Mouse (Mus musculus) small intestine, adult 2 months (tissue): Measurements from ENCODE around the gene Terf2. TPM values are rescaled to one million over a fixed set of nuclear protein-coding genes. Genes with fewer than 3 reads are reported as not detected.
"Not testable (repeated sequence)": the region's sequence is repeated elsewhere in the genome, so short reads cannot be mapped to it uniquely, and the experiment has no call there.

Experiments
- H3K27ac ChIP-seq: fragments of 200-500 bp; 2 replicates; pipeline ENCODE4 v1.5.1; 2012; ENCODE audit warnings: low read depth, low read length, control low read depth, inconsistent platforms; ENCODE audit not compliant: insufficient read depth
- H3K27me3 ChIP-seq: fragments of 200-500 bp; 2 replicates; pipeline ENCODE4 v1.6.1; 2012; ENCODE audit warnings: mild to moderate bottlenecking, moderate library complexity, low read length, inconsistent platforms; ENCODE audit not compliant: control insufficient read depth, insufficient read depth
- H3K36me3 ChIP-seq: fragments of 200-500 bp; 2 replicates; pipeline ENCODE4 v1.6.1; 2012; ENCODE audit warnings: mild to moderate bottlenecking, low read length, control low read depth, inconsistent platforms; ENCODE audit not compliant: control insufficient read depth, insufficient read depth
- H3K4me1 ChIP-seq: fragments of 200-500 bp; 2 replicates; pipeline ENCODE4 v1.6.1; 2012; ENCODE audit warnings: low read length, inconsistent platforms, mixed read lengths; ENCODE audit not compliant: control insufficient read depth, insufficient read depth, insufficient read length
- H3K4me3 ChIP-seq: fragments of 200-500 bp; 2 replicates; pipeline ENCODE4 v1.5.1; 2012; ENCODE audit warnings: low read depth, mild to moderate bottlenecking, control low read depth, inconsistent platforms, low read length, moderate library complexity
- CTCF ChIP-seq: fragments of 200-500 bp; IDR thresholded peaks from 2 replicates; pipeline ENCODE4 v1.5.1; 2012; ENCODE audit warnings: low read depth, mild to moderate bottlenecking, control low read depth, inconsistent platforms, low read length, moderate library complexity, mixed read lengths; ENCODE audit not compliant: insufficient replicate concordance, insufficient read length; ENCODE audit errors: extremely low read depth
- POLR2A ChIP-seq: fragments of 200-500 bp; IDR thresholded peaks from 2 replicates; pipeline ENCODE4 v1.6.1; 2012; ENCODE audit warnings: low read depth, mild to moderate bottlenecking, control low read depth, inconsistent platforms, low read length, moderate library complexity
- WGBS: fragments of 180-500 bp; shearing (Covaris S2); methylation state at CpG from one replicate; pipeline ENCODE4 v1.1.7; 2018; 5-methylcytosine and 5-hydroxymethylcytosine counted together
- polyA plus RNA-seq: library from polyadenylated mRNA; depleted of rRNA; stranded (reverse); fragments of >200 nt; gene quantifications from 2 replicates; pipeline ENCODE4 v1.2.3, GENCODE M21; 2012

Terf2 gene
- polyA plus RNA-seq, 1 experiment: 4.5 TPM

DNA sequence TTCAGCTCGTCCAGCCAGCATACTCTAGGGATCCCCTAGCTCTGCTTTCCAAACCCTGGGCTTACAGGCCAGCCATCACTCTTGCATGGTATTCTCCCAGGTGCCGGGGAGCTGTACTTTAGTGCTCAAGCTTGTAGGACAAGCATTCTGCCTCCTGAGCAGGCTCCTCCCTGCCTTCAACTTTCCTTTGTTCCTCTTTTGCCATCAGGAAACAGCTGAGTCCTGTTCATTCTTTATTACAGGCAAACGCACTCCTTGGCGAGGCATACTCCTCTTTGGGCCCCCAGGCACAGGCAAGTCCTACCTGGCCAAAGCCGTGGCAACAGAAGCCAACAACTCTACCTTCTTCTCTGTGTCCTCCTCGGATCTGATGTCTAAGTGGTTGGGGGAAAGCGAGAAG is 55.7 kb downstream of the Terf2 start:
- Histone ChIP-seq H3K4me3 (no peak overlapping the region), H3K36me3 (peaks cover 69% of the 10 kb centered on the region), H3K4me1 (no peaks in the 10 kb centered on the region), H3K27ac (no peak overlapping the region), H3K27me3 (no peaks in the 10 kb centered on the region)
- 75% methylated on average over 7 of the region's 7 CpGs for whole genome bisulfite sequencing
- no peak for TF ChIP-seq POLR2A
- no peak for TF ChIP-seq CTCF

DNA sequence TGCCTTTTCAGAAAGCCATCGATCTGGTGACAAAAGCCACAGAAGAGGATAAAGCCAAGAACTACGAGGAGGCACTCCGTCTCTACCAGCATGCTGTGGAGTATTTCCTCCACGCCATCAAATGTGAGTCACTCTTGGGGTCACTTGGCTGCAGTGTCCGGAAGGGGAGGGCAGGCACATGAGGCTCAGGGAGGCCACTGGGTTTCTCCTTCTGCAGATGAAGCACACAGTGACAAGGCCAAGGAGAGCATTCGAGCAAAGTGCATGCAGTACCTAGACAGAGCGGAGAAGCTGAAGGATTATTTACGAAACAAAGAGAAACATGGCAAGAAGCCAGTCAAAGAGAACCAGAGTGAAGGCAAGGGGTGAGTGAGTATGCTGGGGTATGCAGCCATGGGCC is 59.7 kb downstream of the Terf2 start:
- no peak overlapping the region for H3K4me3 ChIP-seq
- WGBS: 70% methylated on average over 8 of the region's 8 CpGs
- H3K27me3 ChIP-seq: no peaks in the 10 kb centered on the region
- H3K27ac ChIP-seq: no peak overlapping the region
- peaks cover 30% of the 10 kb centered on the region for H3K36me3 ChIP-seq
- TF ChIP-seq POLR2A: no peak
- TF ChIP-seq CTCF: no peak
- H3K4me1 ChIP-seq: peaks cover 2% of the 10 kb centered on the region; the same call in 1 of the 2 replicates

DNA sequence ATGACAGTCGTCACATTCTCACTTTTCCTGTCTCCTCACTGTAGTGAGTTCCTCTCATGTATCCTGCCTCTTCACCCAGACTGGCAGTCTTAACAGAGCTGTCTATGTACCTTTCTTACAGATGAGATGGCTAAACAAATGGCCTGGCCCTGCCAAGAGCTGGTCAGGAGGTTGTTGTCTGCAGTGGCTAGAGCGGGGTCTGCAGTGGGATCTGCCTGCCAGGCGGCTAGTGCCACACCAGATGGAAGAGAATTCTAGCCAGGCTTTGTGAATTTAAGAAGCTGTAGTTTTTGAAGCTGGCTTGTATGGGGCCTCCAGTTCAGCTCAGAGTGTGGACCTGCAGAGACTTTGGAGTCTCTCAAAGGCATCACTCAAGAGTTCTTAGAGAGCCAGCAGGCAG is 60.7 kb downstream of the Terf2 start:
- Histone ChIP-seq H3K36me3 (peaks cover 23% of the 10 kb centered on the region), H3K4me1 (peaks cover 2% of the 10 kb centered on the region), H3K4me3 (no peak overlapping the region), H3K27me3 (no peaks in the 10 kb centered on the region), H3K27ac (no peak overlapping the region)
- TF ChIP-seq POLR2A (no peak), CTCF (no peak)
- 95% methylated on average over 3 of the region's 3 CpGs for WGBS

DNA sequence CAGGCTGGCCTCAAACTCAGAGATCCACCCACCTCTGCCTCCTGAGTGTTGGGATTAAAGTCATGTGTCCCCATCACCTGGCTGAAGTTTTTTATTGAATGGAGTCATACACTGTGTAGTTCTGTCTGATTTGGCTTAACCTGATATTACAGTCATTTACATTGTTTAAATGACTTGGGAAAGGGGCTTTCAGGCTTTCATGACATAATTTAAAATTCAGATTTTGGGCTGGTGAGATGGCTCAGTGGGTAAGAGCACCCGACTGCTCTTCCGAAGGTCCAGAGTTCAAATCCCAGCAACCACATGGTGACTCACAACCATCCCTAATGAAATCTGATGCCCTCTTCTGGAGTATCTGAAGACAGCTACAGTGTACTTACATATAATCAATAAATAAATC is 62.7 kb downstream of the Terf2 start:
- not testable (repeated sequence) for H3K4me3 ChIP-seq, H3K27ac ChIP-seq, H3K4me1 ChIP-seq, H3K27me3 ChIP-seq, H3K36me3 ChIP-seq
- WGBS: 74% methylated on average over 2 of the region's 2 CpGs

DNA sequence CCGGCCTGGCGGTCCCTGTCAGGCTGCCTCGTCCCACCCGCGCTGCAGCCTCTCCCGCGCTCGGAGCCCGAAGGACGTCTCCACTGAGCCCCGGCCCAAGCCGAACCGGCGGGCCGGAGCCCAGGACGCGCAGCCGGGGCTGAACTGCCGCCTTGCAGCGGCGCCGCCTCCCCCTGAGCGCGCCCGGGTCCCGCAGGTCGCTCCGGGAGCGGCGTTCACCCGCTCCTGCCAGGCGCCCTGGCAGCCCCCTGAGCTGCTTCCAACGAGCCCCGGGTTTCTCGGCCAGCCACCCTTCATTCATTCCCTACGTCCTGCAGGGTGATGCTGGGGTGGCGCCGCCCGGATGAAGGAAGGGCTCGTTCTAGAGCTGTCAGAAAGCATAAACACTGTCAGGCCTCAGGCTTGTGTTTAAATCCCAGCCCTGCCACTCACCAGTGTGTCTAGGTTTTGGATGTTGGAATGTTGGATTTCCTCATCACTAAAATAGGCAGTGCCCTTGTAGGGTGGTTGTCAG is 64.7 kb downstream of the Terf2 start:
- under 1% methylated on average over 40 of the region's 40 CpGs for WGBS
- Histone ChIP-seq H3K4me1 (peaks cover 2% of the 10 kb centered on the region), H3K27me3 (no peaks in the 10 kb centered on the region), H3K27ac (peak overlapping the region; percentile 17), H3K4me3 (peak overlapping the region; percentile 95), H3K36me3 (peaks cover 2% of the 10 kb centered on the region)
- no peak for TF ChIP-seq POLR2A
- no peak for TF ChIP-seq CTCF

DNA sequence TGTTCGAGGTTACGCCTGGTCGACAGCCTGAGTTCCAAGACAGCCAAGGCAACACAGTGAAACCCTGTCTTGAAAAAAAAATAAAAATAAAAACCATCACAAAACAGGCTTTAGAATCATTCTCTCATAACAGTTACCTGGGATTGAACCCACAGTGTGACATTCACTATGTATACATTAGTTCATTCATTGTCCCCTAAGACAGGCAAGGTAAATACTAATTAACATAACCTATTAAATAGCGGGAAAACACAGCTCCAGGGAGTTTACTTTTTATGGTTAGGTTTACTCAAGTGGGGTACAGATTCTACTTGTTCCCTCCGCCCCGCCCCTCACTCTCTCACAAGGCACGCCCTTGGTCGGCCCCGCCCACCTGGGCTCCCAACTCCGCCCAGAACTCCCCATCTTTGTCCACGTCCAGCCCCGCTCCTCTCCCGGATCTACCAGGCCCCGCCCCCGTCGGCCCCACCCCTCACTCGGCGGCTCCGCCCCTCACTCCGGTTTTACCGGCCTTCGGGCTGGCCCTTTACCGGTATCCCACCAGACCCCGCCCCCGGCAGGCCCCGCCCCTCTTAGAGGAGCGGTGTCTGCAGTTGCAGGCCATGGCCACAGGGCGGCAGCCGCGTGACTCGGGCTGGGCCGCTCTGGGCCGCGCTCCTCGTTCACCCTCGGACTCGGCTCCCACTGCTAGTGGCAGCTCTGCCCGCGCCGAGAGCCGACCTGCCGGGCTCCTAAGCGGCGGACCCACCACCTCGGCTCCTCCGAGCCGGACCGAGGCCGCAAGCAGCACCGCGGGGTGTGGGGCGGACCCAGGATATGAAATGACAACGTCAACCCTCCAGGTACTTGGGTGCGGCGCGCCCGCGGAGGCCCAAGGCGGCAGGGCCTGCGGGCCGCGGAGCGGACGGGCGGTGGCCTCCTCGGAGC is 65.4 kb downstream of the Terf2 start, which contains the start of gene Vps4a:
TSS of gene Vps4a (plus strand) at position 573 of the 927 bp plus-strand sequence.
- Histone ChIP-seq H3K4me3 (peak within 1 kb of the TSS; percentile 95), H3K4me1 (peaks cover 2% of the 10 kb centered on the region), H3K27me3 (no peaks in the 10 kb centered on the region), H3K27ac (peak within 1 kb of the TSS; percentile 17), H3K36me3 (no peaks in the 10 kb centered on the region)
- TF ChIP-seq POLR2A (peak; percentile 76; the same call in 1 of the 2 replicates), CTCF (peak; percentile 67)
- WGBS: 4% methylated on average over 66 of the region's 66 CpGs

DNA sequence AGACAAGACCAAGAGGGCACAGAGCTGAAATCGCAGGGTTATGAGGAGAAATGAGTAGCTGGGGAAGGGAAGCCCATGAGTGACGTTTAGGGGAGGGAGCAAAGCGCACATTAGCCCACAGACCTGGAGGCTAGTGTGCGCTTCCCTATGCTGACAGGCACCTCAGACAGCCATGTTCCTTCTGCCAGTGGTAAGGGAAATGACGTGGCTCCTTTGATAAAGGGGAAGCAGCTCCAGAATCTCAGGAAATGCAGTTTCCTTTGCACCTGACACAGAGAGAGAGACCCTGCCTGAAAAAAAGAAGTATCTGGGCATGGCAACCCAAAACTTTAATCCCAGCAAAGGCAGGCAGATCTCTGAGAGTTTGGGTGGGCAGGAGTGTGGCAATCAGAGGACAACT is 66.3 kb downstream of the Terf2 start:
- H3K27ac ChIP-seq: no peak overlapping the region
- no peaks in the 10 kb centered on the region for H3K36me3 ChIP-seq
- peaks cover 2% of the 10 kb centered on the region for H3K4me1 ChIP-seq
- no peak overlapping the region for H3K4me3 ChIP-seq
- no peak for TF ChIP-seq POLR2A
- TF ChIP-seq CTCF: no peak
- no peaks in the 10 kb centered on the region for H3K27me3 ChIP-seq
- 74% methylated on average over 5 of the region's 5 CpGs for WGBS
